Mouse (Mus musculus) erythroblast, embryonic 14.5 days (primary cell): ENCODE data around the gene Gm49333. TPM values are rescaled to one million over a fixed set of nuclear protein-coding genes. Genes with fewer than 3 reads are reported as not detected.
"Not testable (repeated sequence)": the region's sequence is repeated elsewhere in the genome, so short reads cannot be mapped to it uniquely, and the experiment has no call there.

Experiments used
- H3K27me3 ChIP-seq: 2 replicates; pipeline ENCODE4 v1.6.1; 2012; ENCODE audit warnings: inconsistent platforms; ENCODE audit not compliant: control insufficient read depth
- H3K36me3 ChIP-seq: 2 replicates; pipeline ENCODE4 v1.6.1; 2012; ENCODE audit warnings: mild to moderate bottlenecking, inconsistent platforms; ENCODE audit not compliant: control insufficient read depth
- H3K4me1 ChIP-seq: 2 replicates; pipeline ENCODE4 v1.6.1; 2012; ENCODE audit warnings: inconsistent platforms; ENCODE audit not compliant: control insufficient read depth
- H3K4me3 ChIP-seq: replicated peaks from 2 replicates; pipeline ENCODE3; 2012; ENCODE audit warnings: moderate library complexity, mild to moderate bottlenecking, inconsistent platforms
- H3K9me3 ChIP-seq: 2 replicates; pipeline ENCODE4 v1.6.1; 2012; ENCODE audit warnings: low read length, inconsistent platforms, mixed read lengths; ENCODE audit not compliant: control insufficient read depth
- GATA1 ChIP-seq: IDR thresholded peaks from 2 replicates; pipeline ENCODE4 v1.6.1; 2012; ENCODE audit warnings: low read length, inconsistent platforms, mixed read lengths
- TAL1 ChIP-seq: IDR thresholded peaks from 3 replicates; pipeline ENCODE4 v1.6.1; 2012; ENCODE audit warnings: low read length, inconsistent platforms, mixed read lengths
- polyA plus RNA-seq: library from polyadenylated mRNA; stranded (reverse); fragments of >175 nt; gene quantifications from 2 replicates; pipeline ENCODE4 v1.2.3, GENCODE M21; 2012

Gm49333 gene
- polyA plus RNA-seq, 1 experiment, result not detected

- H3K4me1 ChIP-seq, result peaks cover 18% of the 10 kb centered on the region
Measured at GRCm38 (mm10) chr16:20651076-20651946, 39.9 kb downstream of the Gm49333 start, which contains the start of gene Psmd2. TSS of gene Psmd2 (plus strand) at chr16:20651652.

GRCm38 (mm10) chr16:20651947-20652310 lies 40.5 kb downstream of the Gm49333 start:
- Histone ChIP-seq H3K27me3 (peaks cover 4% of the 10 kb centered on the region; the same call in 1 of the 2 replicates), H3K9me3 (no peaks in the 10 kb centered on the region), H3K36me3 (peaks cover 36% of the 10 kb centered on the region), H3K4me1 (peaks cover 18% of the 10 kb centered on the region), H3K4me3 (peak overlapping the region; percentile 75)
- TF ChIP-seq TAL1 (no peak), GATA1 (no peak)

More at GRCm38 (mm10) chr16:20651076-20651946, 39.9 kb downstream of the Gm49333 start, which contains the start of gene Psmd2:
- TF ChIP-seq TAL1, result no peak
- TF ChIP-seq GATA1, result no peak
- H3K4me3 ChIP-seq, result peak within 1 kb of the TSS; percentile 75
- H3K36me3 ChIP-seq, result peaks cover 30% of the 10 kb centered on the region
- H3K9me3 ChIP-seq, result no peaks in the 10 kb centered on the region
- peaks cover 4% of the 10 kb centered on the region; the same call in 1 of the 2 replicates for H3K27me3 ChIP-seq

GRCm38 (mm10) chr16:20653315-20653714 lies 41.9 kb downstream of the Gm49333 start:
- Histone ChIP-seq H3K4me3 (no peak overlapping the region), H3K36me3 (peaks cover 50% of the 10 kb centered on the region), H3K27me3 (no peaks in the 10 kb centered on the region), H3K4me1 (peaks cover 18% of the 10 kb centered on the region), H3K9me3 (no peaks in the 10 kb centered on the region)
- TF ChIP-seq TAL1 (no peak), GATA1 (no peak)

GRCm38 (mm10) chr16:20657661-20658060 lies 46.3 kb downstream of the Gm49333 start:
- Histone ChIP-seq H3K36me3 (peaks cover 93% of the 10 kb centered on the region), H3K4me1 (peaks cover 7% of the 10 kb centered on the region), H3K4me3 (no peak overlapping the region), H3K27me3 (no peaks in the 10 kb centered on the region), H3K9me3 (no peaks in the 10 kb centered on the region)
- TF ChIP-seq GATA1, result no peak

GRCm38 (mm10) chr16:20668013-20668412 lies 56.6 kb downstream of the Gm49333 start, which contains the start of gene Eif4g1:
TSS of gene Eif4g1 (plus strand) at chr16:20668313.
- Histone ChIP-seq H3K4me1 (peaks cover 10% of the 10 kb centered on the region), H3K36me3 (peaks cover 19% of the 10 kb centered on the region)
- H3K4me3 ChIP-seq, H3K9me3 ChIP-seq, H3K27me3 ChIP-seq: not testable (repeated sequence)

GRCm38 (mm10) chr16:20670291-20670690 lies 58.9 kb downstream of the Gm49333 start:
- no peak overlapping the region for H3K4me3 ChIP-seq
- H3K27me3 ChIP-seq, result no peaks in the 10 kb centered on the region
- H3K9me3 ChIP-seq, result no peaks in the 10 kb centered on the region
- H3K4me1 ChIP-seq, result peaks cover 31% of the 10 kb centered on the region
- peaks cover 14% of the 10 kb centered on the region for H3K36me3 ChIP-seq
- no peak for TF ChIP-seq TAL1
- TF ChIP-seq GATA1, result no peak

GRCm38 (mm10) chr16:20671886-20672285 lies 60.5 kb downstream of the Gm49333 start:
- Histone ChIP-seq H3K36me3 (peaks cover 30% of the 10 kb centered on the region), H3K4me1 (peaks cover 45% of the 10 kb centered on the region), H3K4me3 (peak overlapping the region; percentile 94), H3K27me3 (no peaks in the 10 kb centered on the region), H3K9me3 (no peaks in the 10 kb centered on the region)
- TF ChIP-seq GATA1 (no peak), TAL1 (no peak)

- TF ChIP-seq TAL1 (no peak), GATA1 (no peak)
- no peaks in the 10 kb centered on the region for H3K27me3 ChIP-seq
- H3K4me1 ChIP-seq, result peaks cover 51% of the 10 kb centered on the region
- no peaks in the 10 kb centered on the region for H3K9me3 ChIP-seq
- peak overlapping the region; percentile 94 for H3K4me3 ChIP-seq
- peaks cover 37% of the 10 kb centered on the region for H3K36me3 ChIP-seq
Measured at GRCm38 (mm10) chr16:20672500-20672902, 61.1 kb downstream of the Gm49333 start.

- Histone ChIP-seq H3K36me3 (peaks cover 43% of the 10 kb centered on the region), H3K4me3 (peak overlapping the region; percentile 94), H3K4me1 (peaks cover 57% of the 10 kb centered on the region), H3K27me3 (no peaks in the 10 kb centered on the region), H3K9me3 (no peaks in the 10 kb centered on the region)
- TF ChIP-seq GATA1 (no peak), TAL1 (no peak)
Measured at GRCm38 (mm10) chr16:20672965-20673705, 61.7 kb downstream of the Gm49333 start.
